Mouse (Mus musculus) heart, postnatal 14 days (tissue): ENCODE results near the gene Pxylp1. TPM values are rescaled to one million over a fixed set of nuclear protein-coding genes. Genes with fewer than 3 reads are reported as not detected.

Experiments used
- DNase-seq, 2 experiments: peaks; one replicate each; pipeline ENCODE4 v3.0.0; 2021 to 2022
- intact Hi-C: fragments of 180-260 bp; cut with DNase I; formaldehyde crosslinking; loops from one replicate; pipeline ENCODE4 v1.15.1; 2025
- total RNA-seq, 2 experiments: library from RNA; stranded (reverse); gene quantifications; 2 replicates each; pipeline ENCODE4 v1.2.3; 2021

Gene Pxylp1
- total RNA-seq, 2 experiments from 2014 or later: 17.4 to 20.9 TPM

DNA sequence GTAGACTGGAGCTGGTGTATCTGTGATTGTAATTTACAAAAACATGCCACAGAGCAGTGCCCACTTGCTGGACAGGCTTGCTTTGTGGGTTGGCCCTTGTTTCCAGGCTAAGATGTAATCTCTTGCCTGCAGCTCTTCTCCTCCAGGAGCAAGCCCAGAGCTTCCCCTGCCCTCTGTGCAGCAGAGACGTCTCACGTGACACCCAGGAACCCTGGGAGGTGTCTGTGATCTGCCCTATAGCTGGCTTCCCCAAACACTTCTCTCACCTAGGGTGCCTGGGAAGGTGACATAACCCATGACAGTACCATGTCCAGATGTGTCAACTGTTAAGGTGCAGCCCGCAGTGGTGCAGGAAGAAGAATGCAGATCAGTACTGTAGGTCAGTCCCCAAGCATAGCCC, 28.9 kb downstream of the Pxylp1 start:
- intact Hi-C loops: no loop called here
- no peak for DNase-seq

- no peak for DNase-seq
- intact Hi-C loops: no loop called here
Observed at GRCm38 (mm10) chr9:96862836-96863235, 29.6 kb downstream of the Pxylp1 start.

GRCm38 (mm10) chr9:96861092-96861487, 31.4 kb downstream of the Pxylp1 start:
- no peak for DNase-seq

GRCm38 (mm10) chr9:96860380-96861091, 31.9 kb downstream of the Pxylp1 start:
- intact Hi-C loops: no loop called here

More at GRCm38 (mm10) chr9:96861092-96861487, 31.4 kb downstream of the Pxylp1 start:
- intact Hi-C loops: no loop called here

DNA sequence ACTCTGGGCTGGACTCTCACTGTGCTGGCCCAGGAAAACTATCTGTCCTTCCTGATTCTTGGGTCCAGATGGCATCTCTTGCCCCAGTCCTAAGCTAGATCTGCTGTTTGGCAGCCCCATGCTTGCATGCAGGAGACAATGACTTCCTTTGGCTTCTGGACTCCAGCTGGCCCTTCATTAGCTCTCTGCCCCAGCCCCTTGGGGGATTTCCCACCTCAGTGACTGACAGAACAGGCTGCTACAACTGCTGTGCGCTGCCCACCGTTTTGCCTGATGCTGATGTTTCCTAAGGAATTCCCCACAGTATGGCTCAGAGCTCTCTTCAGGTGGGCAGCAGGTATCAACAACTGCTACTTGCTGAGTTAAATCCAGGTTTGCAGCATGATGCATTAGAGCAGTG, 33.4 kb downstream of the Pxylp1 start:
- DNase-seq: no peak
- intact Hi-C loops: no loop called here

More at GRCm38 (mm10) chr9:96860380-96861091, 31.9 kb downstream of the Pxylp1 start:
- DNase-seq: no peak

DNA sequence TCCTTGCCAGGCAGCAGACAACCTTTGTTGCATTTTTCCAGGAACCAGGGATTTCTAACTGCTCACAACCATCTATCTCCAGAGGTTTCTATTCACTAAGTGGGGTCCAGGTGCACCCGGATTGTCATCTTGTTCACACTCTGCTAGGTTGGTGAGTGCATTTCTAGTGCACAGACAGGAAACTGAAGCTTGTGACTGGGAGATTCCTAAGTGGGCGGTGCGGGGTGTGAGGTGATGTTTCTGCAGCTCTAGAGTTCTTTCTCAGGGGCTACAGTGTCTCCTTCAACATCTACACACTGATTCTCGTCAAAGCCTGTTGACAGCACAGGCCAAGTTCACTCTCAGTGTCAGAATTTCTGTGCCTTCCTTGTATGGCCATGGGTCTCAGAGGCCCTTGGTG, 34.6 kb downstream of the Pxylp1 start:
- DNase-seq: no peak
- intact Hi-C loops: no loop called here

GRCm38 (mm10) chr9:96853300-96854186, 38.9 kb downstream of the Pxylp1 start:
- no peak for DNase-seq

DNA sequence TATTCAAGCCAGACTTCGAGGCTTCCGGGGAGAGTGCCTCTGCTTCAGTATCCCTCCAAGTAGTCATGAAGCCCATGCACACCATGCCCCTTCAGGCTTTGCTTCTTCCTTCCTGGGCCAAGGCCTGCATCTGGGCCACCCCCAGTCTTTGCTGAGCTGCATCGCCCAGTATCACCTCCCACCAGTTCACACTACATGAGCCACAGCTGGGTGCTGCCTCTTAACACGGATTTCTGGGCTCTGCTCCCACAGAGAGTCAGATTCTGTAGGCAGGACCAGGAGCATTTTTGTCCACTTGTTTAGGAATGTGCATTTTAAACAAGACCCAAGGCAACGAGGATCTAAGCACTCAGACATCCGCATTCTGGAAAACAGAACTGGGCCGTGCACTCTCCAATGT, 40.8 kb downstream of the Pxylp1 start:
- intact Hi-C loops: no loop called here

More at GRCm38 (mm10) chr9:96853300-96854186, 38.9 kb downstream of the Pxylp1 start:
- intact Hi-C loops: no loop called here

GRCm38 (mm10) chr9:96851036-96851435, 41.4 kb downstream of the Pxylp1 start:
- intact Hi-C loops: no loop called here
- no peak for DNase-seq

More for the DNA sequence above, 40.8 kb downstream of the Pxylp1 start:
- no peak for DNase-seq

DNA sequence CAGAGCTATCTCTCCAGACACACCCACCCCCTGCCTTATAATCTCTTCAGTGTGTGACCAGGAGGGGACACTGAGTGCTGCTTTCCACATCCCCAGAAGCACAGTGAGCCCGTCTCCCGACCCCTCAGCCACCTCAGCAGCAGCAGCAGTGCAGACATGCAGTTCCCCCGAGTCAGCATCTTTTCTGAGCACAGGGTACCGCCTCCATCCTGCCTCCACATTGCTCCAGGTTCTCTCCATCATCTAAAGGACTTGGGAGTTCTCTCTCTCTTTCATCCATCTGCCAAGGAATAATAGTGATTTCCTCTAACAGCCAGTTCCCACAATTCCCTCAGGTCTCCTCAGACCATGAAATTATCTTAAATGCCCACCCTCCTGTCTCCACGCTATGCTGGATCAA, 43.5 kb downstream of the Pxylp1 start:
- DNase-seq: no peak

GRCm38 (mm10) chr9:96846361-96846760, 46.1 kb downstream of the Pxylp1 start:
- no peak for DNase-seq
- intact Hi-C loops: no loop called here

More for the DNA sequence above, 43.5 kb downstream of the Pxylp1 start:
- intact Hi-C loops: no loop called here

DNA sequence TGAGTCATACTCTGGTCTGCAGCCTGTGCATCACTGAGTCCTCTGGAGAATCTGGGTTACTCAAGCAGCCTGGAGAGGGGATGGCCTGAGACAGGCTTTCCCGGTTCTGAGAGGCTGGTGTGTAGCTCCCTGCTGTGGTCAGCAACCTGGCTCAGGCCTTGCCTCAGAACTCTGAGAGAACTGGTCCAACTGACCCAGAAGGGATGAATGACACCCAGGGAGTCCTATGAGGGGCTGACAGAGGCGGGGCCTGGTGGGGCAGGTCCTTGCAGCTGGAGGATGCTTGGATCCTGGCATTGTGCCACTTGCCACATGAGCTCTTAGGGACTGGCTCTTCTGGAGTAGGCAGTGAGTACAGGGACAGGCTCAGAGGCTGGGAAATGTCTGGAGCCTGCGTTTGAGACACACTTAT, 47.7 kb downstream of the Pxylp1 start:
- DNase-seq: peak; percentile 70 to 78
- intact Hi-C loops: no loop called here

- DNase-seq: no peak
- intact Hi-C loops: loop anchor here (2.0 kb wide), 1 partner anchor 49 kb away; no protein-coding TSS in a partner anchor
Observed at GRCm38 (mm10) chr9:96839376-96839775, 53.1 kb downstream of the Pxylp1 start.

GRCm38 (mm10) chr9:96838864-96839263, 53.6 kb downstream of the Pxylp1 start:
- DNase-seq: peak in 1 of 2 experiments; percentile 43
- intact Hi-C loops: loop anchor here (2.0 kb wide), 1 partner anchor 50 kb away; no protein-coding TSS in a partner anchor

DNA sequence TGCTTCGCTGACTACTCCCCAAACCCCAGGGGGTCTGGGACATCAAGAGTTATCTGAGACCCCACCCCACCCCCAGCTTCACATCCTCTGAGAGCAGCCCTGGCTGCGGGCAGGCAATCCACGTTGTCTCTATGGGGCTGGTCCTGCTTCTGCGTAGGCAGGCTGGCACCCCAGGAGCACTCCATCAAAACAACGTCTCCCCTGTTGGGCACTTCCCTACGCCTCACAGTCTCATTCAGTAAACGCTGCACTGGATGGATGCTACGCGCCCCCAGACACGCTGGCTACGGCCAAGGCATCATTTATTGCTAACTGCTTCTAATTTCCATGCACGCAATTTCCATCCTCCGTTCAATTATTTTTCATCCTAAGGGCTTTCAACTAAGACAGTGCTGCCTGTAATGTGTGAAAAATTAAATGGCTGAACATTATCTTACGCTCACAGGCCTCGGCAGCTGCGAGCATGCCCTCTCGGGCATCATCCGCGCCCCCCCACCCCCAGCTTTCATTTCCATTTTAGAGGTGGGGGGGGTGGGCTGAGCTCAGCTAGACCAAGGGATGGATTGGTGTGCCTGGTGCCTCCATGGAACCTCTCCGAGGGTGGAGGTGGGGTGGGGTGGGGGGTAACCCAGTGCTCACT, 54.6 kb downstream of the Pxylp1 start:
- intact Hi-C loops: loop anchor here (2.0 kb wide), 1 partner anchor 51 kb away; no protein-coding TSS in a partner anchor
- no peak for DNase-seq

- DNase-seq: no peak
- intact Hi-C loops: no loop called here
Observed at GRCm38 (mm10) chr9:96836984-96837383, 55.5 kb downstream of the Pxylp1 start.

- intact Hi-C loops: no loop called here
- DNase-seq: no peak
Observed at GRCm38 (mm10) chr9:96835374-96835921, 57.0 kb downstream of the Pxylp1 start.

GRCm38 (mm10) chr9:96833606-96834005, 58.9 kb downstream of the Pxylp1 start:
- intact Hi-C loops: no loop called here

GRCm38 (mm10) chr9:96832516-96832915, 60.0 kb downstream of the Pxylp1 start:
- intact Hi-C loops: no loop called here

More at GRCm38 (mm10) chr9:96833606-96834005, 58.9 kb downstream of the Pxylp1 start:
- DNase-seq: no peak

GRCm38 (mm10) chr9:96830856-96831359, 61.6 kb downstream of the Pxylp1 start:
- intact Hi-C loops: no loop called here
- DNase-seq: no peak

More at GRCm38 (mm10) chr9:96832516-96832915, 60.0 kb downstream of the Pxylp1 start:
- DNase-seq: no peak
